Mouse (Mus musculus) megakaryocyte progenitor cell, adult 5-6 weeks (primary cell): ENCODE data around the gene Rsbn1l. TPM values are rescaled to one million over a fixed set of nuclear protein-coding genes. Genes with fewer than 3 reads are reported as not detected.

ENCODE experiments used
- ATAC-seq: replicated peaks from 2 replicates; pipeline ENCODE4 v1.8.0; 2016; ENCODE audit warnings: mild to moderate bottlenecking, moderate TSS enrichment, inconsistent platforms; ENCODE audit not compliant: poor library complexity
- total RNA-seq, 2 experiments: library from RNA; stranded (forward) in 1 of 2; stranded (reverse) in 1 of 2; fragments of 157-497, 149-512 nt in 1 of 2; fragments of 200-1000 nt in 1 of 2; gene quantifications; 2 replicates each; pipeline versions ENCODE4 v1.2.3 to v1.2.4; 2015 to 2017

Gene Rsbn1l
- total RNA-seq, 2 experiments from 2014 or later: 16.8 to 33.0 TPM

- no peak for ATAC-seq
Observed at GRCm38 (mm10) chr5:20843405-20843804, 112.8 kb downstream of the Rsbn1l start.

Other genes starting within 250 kb of the Rsbn1l start
- 9.7 and 15.2 TPM in 2 replicates for gene Phtf2, start 74.3 kb downstream of the Rsbn1l start, total RNA-seq (2015)
- 10.0 and 23.0 TPM in 2 replicates for gene Phtf2, start 74.3 kb downstream of the Rsbn1l start, total RNA-seq (2017)
- 29.5 and 34.9 TPM in 2 replicates for gene Tmem60, start 74.2 kb downstream of the Rsbn1l start, total RNA-seq (2015)
- gene Tmem60, start 74.2 kb downstream of the Rsbn1l start, total RNA-seq (2017): 12.6 and 14.0 TPM in 2 replicates
- gene Ptpn12, start 99.5 kb upstream of the Rsbn1l start, total RNA-seq (2015): 63.4 and 71.3 TPM in 2 replicates
- 24.4 and 25.0 TPM in 2 replicates for gene Ptpn12, start 99.5 kb upstream of the Rsbn1l start, total RNA-seq (2017)
- 2.1 and 4.4 TPM in 2 replicates for gene Gsap, start 229.9 kb upstream of the Rsbn1l start, total RNA-seq (2015)
- gene Gsap, start 229.9 kb upstream of the Rsbn1l start, total RNA-seq (2017): 3.8 and 5.6 TPM in 2 replicates